Mouse (Mus musculus) NIH3T3 (cell line): Measurements from ENCODE around the gene Ksr2.

Source experiments
- DNase-seq: peaks from one replicate; pipeline ENCODE4 v3.0.0-alpha.2; 2012; ENCODE audit warnings: low read depth

Ksr2 gene

GRCm38 (mm10) chr5:117689840-117690239 lies 276.0 kb downstream of the Ksr2 start:
- no peak for DNase-seq

GRCm38 (mm10) chr5:117691271-117691670 lies 277.5 kb downstream of the Ksr2 start:
- DNase-seq = no peak

- no peak for DNase-seq
Observed at GRCm38 (mm10) chr5:117693557-117693956, 279.8 kb downstream of the Ksr2 start.

- no peak for DNase-seq
Observed at GRCm38 (mm10) chr5:117694632-117695031, 280.8 kb downstream of the Ksr2 start.

GRCm38 (mm10) chr5:117696366-117696765 lies 282.6 kb downstream of the Ksr2 start:
- DNase-seq = no peak

- no peak for DNase-seq
Observed at GRCm38 (mm10) chr5:117697589-117697988, 283.8 kb downstream of the Ksr2 start.

GRCm38 (mm10) chr5:117704371-117704770 lies 290.6 kb downstream of the Ksr2 start:
- no peak for DNase-seq

- DNase-seq = no peak
Observed at GRCm38 (mm10) chr5:117706633-117707032, 292.8 kb downstream of the Ksr2 start.

- no peak for DNase-seq
Observed at GRCm38 (mm10) chr5:117709306-117709705, 295.5 kb downstream of the Ksr2 start.

GRCm38 (mm10) chr5:117711636-117712035 lies 297.8 kb downstream of the Ksr2 start:
- no peak for DNase-seq

- no peak for DNase-seq
Observed at GRCm38 (mm10) chr5:117712207-117712606, 298.4 kb downstream of the Ksr2 start.

GRCm38 (mm10) chr5:117717120-117717519 lies 303.3 kb downstream of the Ksr2 start:
- no peak for DNase-seq

GRCm38 (mm10) chr5:117723316-117723715 lies 309.5 kb downstream of the Ksr2 start:
- no peak for DNase-seq

GRCm38 (mm10) chr5:117726548-117726947 lies 312.7 kb downstream of the Ksr2 start:
- DNase-seq = peak; percentile 48

- no peak for DNase-seq
Observed at GRCm38 (mm10) chr5:117727138-117727537, 313.3 kb downstream of the Ksr2 start.

- DNase-seq = no peak
Observed at GRCm38 (mm10) chr5:117731311-117731710, 317.5 kb downstream of the Ksr2 start.

- no peak for DNase-seq
Observed at GRCm38 (mm10) chr5:117744654-117745178, 330.9 kb downstream of the Ksr2 start.

- no peak for DNase-seq
Observed at GRCm38 (mm10) chr5:117749353-117749752, 335.6 kb downstream of the Ksr2 start.

- no peak for DNase-seq
Observed at GRCm38 (mm10) chr5:117757696-117758482, 344.1 kb downstream of the Ksr2 start.

GRCm38 (mm10) chr5:117761181-117761832 lies 347.5 kb downstream of the Ksr2 start:
- DNase-seq = peak; percentile 10

- DNase-seq = no peak
Observed at GRCm38 (mm10) chr5:117764496-117764895, 350.7 kb downstream of the Ksr2 start.

GRCm38 (mm10) chr5:117779175-117779574 lies 365.4 kb downstream of the Ksr2 start:
- DNase-seq = peak; percentile 19

GRCm38 (mm10) chr5:117780681-117781080 lies 366.9 kb downstream of the Ksr2 start, which contains the start of gene Nos1:
Nos1 (plus strand) TSS chr5:117781032.
- peak; percentile 9 for DNase-seq
